Mouse (Mus musculus): ENCODE results near the gene Phkg2. TPM values are rescaled to one million over a fixed set of nuclear protein-coding genes. Genes with fewer than 3 reads are reported as not detected.
A peak's percentile ranks its signal among the peaks of the same experiment; 100 is the strongest.

The Phkg2 gene
- 15.9 and 17.1 TPM in 2 replicates for polyA plus RNA-seq (2012; ENCODE audit: insufficient read depth, insufficient read length, missing spikeins)

DNA sequence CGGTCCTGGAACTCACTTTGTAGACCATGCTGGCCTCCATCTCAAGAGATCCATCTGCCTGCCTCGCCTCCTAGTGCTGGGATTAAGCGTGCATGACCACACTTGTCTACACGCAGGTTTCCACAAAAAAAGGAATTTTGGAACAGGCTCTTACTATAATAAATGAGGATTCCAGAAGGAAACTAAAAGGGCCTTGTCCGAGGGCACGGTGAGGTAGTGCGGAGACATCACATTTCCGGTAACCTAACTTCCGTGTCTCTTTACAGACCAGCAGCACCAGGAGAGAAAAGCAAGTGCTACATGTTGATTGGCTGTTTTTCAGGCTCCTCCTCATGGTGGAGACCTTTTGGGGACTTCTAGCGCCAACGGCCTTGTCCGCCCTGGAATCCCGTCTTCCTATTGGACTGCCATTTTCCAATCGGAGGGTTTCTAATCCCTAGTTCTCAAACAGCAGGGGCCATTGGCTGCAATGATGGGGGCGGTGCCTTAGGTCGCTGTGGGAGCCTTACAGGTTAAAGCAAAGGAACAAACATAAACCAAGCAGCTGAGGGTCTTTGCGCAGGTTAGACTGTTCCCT is at the start of gene Phkg2:
Gene Phkg2, plus strand, starts transcription at position 446 of the 577 bp plus-strand sequence.
- H3K4me3 ChIP-seq (ENCODE audit: insufficient read depth, low read depth, low read length): peak within 1 kb of the TSS; percentile 66

GRCm38 (mm10) chr7:127541671-127542070 is 31.5 kb upstream of the Phkg2 start:
- Histone ChIP-seq H3K4me1 (ENCODE audit: control insufficient read depth, insufficient read depth, insufficient read length, low read length) (no peaks in the 10 kb centered on the region), H3K27ac (replicated peaks; ENCODE audit: low read depth, low read length) (no peak overlapping the region), H3K4me3 (ENCODE audit: insufficient read depth, low read depth, low read length) (no peak overlapping the region)

More for the DNA sequence above, at the start of gene Phkg2:
- Histone ChIP-seq H3K4me1 (ENCODE audit: control insufficient read depth, insufficient read depth, insufficient read length, low read length) (peaks cover 2% of the 10 kb centered on the region; the same call in 1 of the 2 replicates), H3K27ac (replicated peaks; ENCODE audit: low read depth, low read length) (peak within 1 kb of the TSS; percentile 12)

DNA sequence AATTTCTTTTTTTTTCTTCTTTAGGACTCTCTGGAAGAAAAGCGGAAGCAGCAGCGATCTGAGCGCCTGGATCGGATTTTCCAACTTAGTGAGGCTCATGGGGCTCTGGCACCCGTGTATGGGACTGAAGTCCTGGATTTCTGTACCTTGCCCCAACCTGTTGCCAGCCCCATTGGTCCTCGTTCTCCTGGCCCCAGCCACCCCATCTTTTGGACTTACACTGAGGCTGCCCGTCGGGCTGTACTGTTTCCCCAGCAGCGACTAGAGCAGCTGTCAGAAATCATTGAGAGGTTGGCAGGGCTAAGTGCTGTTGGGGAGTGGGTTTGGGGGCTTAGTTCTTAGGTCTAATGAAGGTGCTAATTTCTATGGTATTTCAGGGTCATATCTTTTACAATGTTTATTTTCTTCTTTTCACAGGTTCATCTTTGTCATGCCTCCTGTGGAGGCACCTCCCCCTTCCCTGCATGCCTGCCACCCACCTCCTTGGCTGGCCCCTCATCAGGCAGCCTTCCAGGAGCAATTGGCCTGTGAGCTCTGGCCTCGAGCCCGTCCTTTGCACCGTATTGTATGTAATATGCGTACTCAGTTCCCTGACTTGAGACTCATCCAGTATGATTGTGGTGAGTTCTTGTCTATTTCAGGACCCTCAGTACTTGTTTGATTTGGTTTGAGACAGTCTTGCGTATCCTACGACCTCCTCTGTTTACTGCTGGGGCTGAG is 23.9 kb upstream of the Phkg2 start:
- Histone ChIP-seq H3K4me1 (ENCODE audit: control insufficient read depth, insufficient read depth, insufficient read length, low read length) (no peaks in the 10 kb centered on the region), H3K4me3 (ENCODE audit: insufficient read depth, low read depth, low read length) (no peak overlapping the region), H3K27ac (replicated peaks; ENCODE audit: low read depth, low read length) (no peak overlapping the region)

DNA sequence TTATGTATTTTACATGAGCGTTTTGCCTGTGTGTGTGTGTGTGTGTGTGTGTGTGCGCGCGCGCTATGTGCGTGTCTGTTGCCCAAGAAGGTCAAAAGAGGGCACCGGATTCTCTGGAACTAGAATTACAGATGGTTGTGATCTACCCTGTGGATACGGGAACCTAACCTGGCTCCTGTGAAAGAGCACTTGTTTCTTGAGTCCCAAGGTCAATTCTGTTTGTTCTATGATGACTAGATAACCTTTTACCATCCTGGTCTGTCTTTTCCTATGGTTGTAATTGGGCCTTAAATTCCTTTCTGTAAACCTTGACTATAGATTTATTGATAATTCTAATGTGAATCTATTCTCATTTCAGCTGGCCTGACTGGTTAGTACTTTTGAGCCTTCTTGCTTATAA is 21.6 kb upstream of the Phkg2 start:
- H3K4me3 ChIP-seq (ENCODE audit: insufficient read depth, low read depth, low read length): no peak overlapping the region
- H3K27ac ChIP-seq (replicated peaks; ENCODE audit: low read depth, low read length): no peak overlapping the region
- H3K4me1 ChIP-seq (ENCODE audit: control insufficient read depth, insufficient read depth, insufficient read length, low read length): no peaks in the 10 kb centered on the region

- no peak overlapping the region for H3K4me3 ChIP-seq (ENCODE audit: insufficient read depth, low read depth, low read length)
- H3K4me1 ChIP-seq (ENCODE audit: control insufficient read depth, insufficient read depth, insufficient read length, low read length): peaks cover 3% of the 10 kb centered on the region
- H3K27ac ChIP-seq (replicated peaks; ENCODE audit: low read depth, low read length): no peak overlapping the region
Observed at GRCm38 (mm10) chr7:127560580-127560979, 12.6 kb upstream of the Phkg2 start.

GRCm38 (mm10) chr7:127561340-127561858 is 11.7 kb upstream of the Phkg2 start, which contains the start of gene Tmem265:
Gene Tmem265 (plus strand): TSS chr7:127561390.
- peaks cover 3% of the 10 kb centered on the region for H3K4me1 ChIP-seq (ENCODE audit: control insufficient read depth, insufficient read depth, insufficient read length, low read length)
- H3K4me3 ChIP-seq (ENCODE audit: insufficient read depth, low read depth, low read length): no peak within 1 kb of the TSS
- no peak within 1 kb of the TSS for H3K27ac ChIP-seq (replicated peaks; ENCODE audit: low read depth, low read length)

GRCm38 (mm10) chr7:127564381-127565150 is 8.6 kb upstream of the Phkg2 start:
- H3K4me1 ChIP-seq (ENCODE audit: control insufficient read depth, insufficient read depth, insufficient read length, low read length): peaks cover 3% of the 10 kb centered on the region
- no peak overlapping the region for H3K4me3 ChIP-seq (ENCODE audit: insufficient read depth, low read depth, low read length)
- no peak overlapping the region for H3K27ac ChIP-seq (replicated peaks; ENCODE audit: low read depth, low read length)

- Histone ChIP-seq H3K27ac (replicated peaks; ENCODE audit: low read depth, low read length) (no peak overlapping the region), H3K4me1 (ENCODE audit: control insufficient read depth, insufficient read depth, insufficient read length, low read length) (peaks cover 2% of the 10 kb centered on the region; the same call in 1 of the 2 replicates)
Observed at GRCm38 (mm10) chr7:127573503-127574008, 416 bp downstream of the Phkg2 start.

DNA sequence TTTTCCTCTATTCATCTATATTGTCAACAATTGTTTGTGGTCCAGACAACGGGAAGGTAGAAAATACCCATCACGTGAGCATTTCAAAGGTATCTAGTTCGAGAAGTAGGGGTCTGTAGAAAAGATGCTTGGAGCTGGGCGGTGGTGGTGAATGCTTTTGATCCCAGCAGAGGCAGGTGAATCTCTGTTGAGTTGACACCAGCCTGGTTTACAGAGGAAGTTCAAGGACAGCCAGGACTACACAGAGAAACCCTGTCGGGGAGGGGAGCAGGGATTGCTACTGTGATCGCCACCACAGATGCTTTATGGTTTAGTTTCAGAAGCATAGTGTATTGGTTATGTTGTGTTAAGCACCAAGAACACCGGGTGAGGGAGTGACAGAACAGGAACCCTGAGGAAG is 975 bp downstream of the Phkg2 start:
- no peak overlapping the region for H3K27ac ChIP-seq (replicated peaks; ENCODE audit: low read depth, low read length)
- peak overlapping the region; percentile 57 for H3K4me3 ChIP-seq (ENCODE audit: insufficient read depth, low read depth, low read length)
- H3K4me1 ChIP-seq (ENCODE audit: control insufficient read depth, insufficient read depth, insufficient read length, low read length): peaks cover 2% of the 10 kb centered on the region; the same call in 1 of the 2 replicates

More at GRCm38 (mm10) chr7:127573503-127574008, 416 bp downstream of the Phkg2 start:
- peak overlapping the region; percentile 57 for H3K4me3 ChIP-seq (ENCODE audit: insufficient read depth, low read depth, low read length)

DNA sequence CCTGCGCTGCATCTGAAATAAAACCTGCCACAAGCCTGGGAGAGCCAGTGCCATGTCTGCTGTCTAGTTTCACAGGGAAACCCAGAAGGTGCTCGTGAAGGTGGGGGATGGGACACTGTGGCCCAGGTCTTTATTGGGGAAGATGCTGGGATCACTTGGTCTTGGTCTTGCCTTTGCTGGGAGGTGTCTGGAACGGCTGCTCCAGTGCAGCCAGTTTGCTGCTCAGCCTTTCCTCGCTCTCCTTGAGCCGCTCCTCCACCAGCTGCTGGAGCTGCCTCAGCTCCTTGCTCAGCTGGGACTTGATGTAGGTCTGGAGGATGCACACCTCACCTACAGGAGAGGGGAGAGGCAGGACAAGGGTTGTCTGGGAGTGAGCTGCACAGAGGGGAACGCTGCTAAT is 10.1 kb downstream of the Phkg2 start:
- Histone ChIP-seq H3K4me3 (ENCODE audit: insufficient read depth, low read depth, low read length) (no peak overlapping the region), H3K27ac (replicated peaks; ENCODE audit: low read depth, low read length) (no peak overlapping the region), H3K4me1 (ENCODE audit: control insufficient read depth, insufficient read depth, insufficient read length, low read length) (no peaks in the 10 kb centered on the region)

- H3K4me1 ChIP-seq (ENCODE audit: control insufficient read depth, insufficient read depth, insufficient read length, low read length): peaks cover 7% of the 10 kb centered on the region; the same call in 1 of the 2 replicates
- no peak overlapping the region for H3K4me3 ChIP-seq (ENCODE audit: insufficient read depth, low read depth, low read length)
- no peak overlapping the region for H3K27ac ChIP-seq (replicated peaks; ENCODE audit: low read depth, low read length)
Observed at GRCm38 (mm10) chr7:127585031-127585430, 11.9 kb downstream of the Phkg2 start.

- H3K27ac ChIP-seq (replicated peaks; ENCODE audit: low read depth, low read length): no peak overlapping the region
Observed at GRCm38 (mm10) chr7:127586149-127586548, 13.0 kb downstream of the Phkg2 start.

DNA sequence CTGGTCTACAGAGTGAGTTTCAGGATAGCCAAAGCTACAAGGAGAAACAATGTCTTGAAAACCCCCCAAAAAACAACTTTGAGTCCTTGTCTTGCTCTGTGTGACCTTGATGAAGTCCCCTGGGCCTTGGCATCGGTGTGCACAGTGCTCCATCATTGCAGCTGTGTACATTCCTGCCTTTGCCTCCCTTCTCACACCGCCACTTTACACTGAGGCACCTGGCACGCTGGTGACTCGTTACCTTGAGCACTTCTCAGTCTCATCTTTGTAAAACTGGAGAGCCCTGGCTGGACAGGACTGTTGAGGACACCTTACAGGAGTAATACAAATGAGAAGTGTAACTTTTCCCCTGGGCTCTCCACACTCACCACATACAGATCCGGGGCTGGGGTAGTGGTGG is 14.1 kb downstream of the Phkg2 start:
- Histone ChIP-seq H3K27ac (replicated peaks; ENCODE audit: low read depth, low read length) (no peak overlapping the region), H3K4me3 (ENCODE audit: insufficient read depth, low read depth, low read length) (no peak overlapping the region)

More at GRCm38 (mm10) chr7:127586149-127586548, 13.0 kb downstream of the Phkg2 start:
- no peak overlapping the region for H3K4me3 ChIP-seq (ENCODE audit: insufficient read depth, low read depth, low read length)
- H3K4me1 ChIP-seq (ENCODE audit: control insufficient read depth, insufficient read depth, insufficient read length, low read length): peaks cover 7% of the 10 kb centered on the region; the same call in 1 of the 2 replicates

DNA sequence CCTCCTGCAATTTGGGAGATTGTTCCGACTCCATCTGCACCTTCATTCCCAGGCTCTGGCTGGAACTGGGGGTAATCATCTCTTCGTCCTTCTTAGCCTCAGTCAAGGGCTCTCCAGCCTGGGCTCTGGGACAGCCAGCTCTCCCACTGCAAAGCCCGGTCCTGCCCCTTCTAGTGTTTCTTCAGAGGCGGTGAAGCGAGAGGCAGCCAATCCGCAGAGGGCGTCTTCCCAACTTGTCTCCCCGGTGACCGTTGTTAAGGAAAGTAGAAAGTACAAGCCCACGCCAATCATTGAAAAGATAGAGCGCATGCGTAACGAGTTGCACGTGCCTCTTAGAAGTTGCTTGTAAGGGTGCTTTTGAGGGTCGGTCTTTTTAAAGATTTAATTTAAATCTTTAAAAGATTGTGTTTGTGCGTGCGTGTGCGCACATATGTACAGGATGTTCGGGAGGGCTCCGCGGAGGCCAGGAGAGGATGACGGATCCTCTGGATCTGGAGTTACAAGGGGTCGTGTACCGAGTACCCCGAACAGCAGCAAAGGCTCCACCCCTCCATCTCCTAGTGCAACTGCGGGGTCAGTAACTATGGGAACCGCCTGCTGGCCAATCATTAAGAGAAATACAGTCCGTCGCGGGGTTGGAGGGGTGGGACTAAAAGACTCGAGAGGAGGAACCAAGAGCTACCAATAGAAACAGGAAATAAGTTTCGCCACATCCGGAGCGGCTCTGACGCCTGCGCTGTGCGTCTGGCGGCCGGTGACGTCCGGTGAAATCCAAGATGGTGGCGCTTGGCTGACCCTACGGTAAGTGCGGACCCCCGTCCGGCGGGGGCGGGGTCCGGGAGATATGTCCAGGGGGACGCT is 15.1 kb downstream of the Phkg2 start, which contains the start of the genes Ccdc189 and Rnf40:
Gene Ccdc189, minus strand, starts transcription at position 585 of the 861 bp plus-strand sequence.
Gene Rnf40, plus strand, starts transcription at position 757 of the 861 bp plus-strand sequence.
- Histone ChIP-seq H3K27ac (replicated peaks; ENCODE audit: low read depth, low read length) (peak within 1 kb of the TSS; percentile 65), H3K4me1 (ENCODE audit: control insufficient read depth, insufficient read depth, insufficient read length, low read length) (peaks cover 7% of the 10 kb centered on the region; the same call in 1 of the 2 replicates), H3K4me3 (ENCODE audit: insufficient read depth, low read depth, low read length) (peak within 1 kb of the TSS; percentile 80)

More for the DNA sequence above, 14.1 kb downstream of the Phkg2 start:
- peaks cover 7% of the 10 kb centered on the region; the same call in 1 of the 2 replicates for H3K4me1 ChIP-seq (ENCODE audit: control insufficient read depth, insufficient read depth, insufficient read length, low read length)

Measured in brown adipose tissue, adult 24 weeks (tissue).